Mouse (Mus musculus): Measurements from ENCODE around the gene Rnf180.

The Rnf180 gene

GRCm38 (mm10) chr13:105250767-105251166 is 43.8 kb downstream of the Rnf180 start:
- no peak for DNase-seq (ENCODE audit: low read depth, low spot score)

GRCm38 (mm10) chr13:105250264-105250663 is 44.4 kb downstream of the Rnf180 start:
- DNase-seq (ENCODE audit: low read depth, low spot score): no peak

- DNase-seq (ENCODE audit: low read depth, low spot score): no peak
Observed at GRCm38 (mm10) chr13:105249599-105249998, 45.0 kb downstream of the Rnf180 start.

GRCm38 (mm10) chr13:105247691-105248090 is 46.9 kb downstream of the Rnf180 start:
- DNase-seq (ENCODE audit: low read depth, low spot score): no peak

GRCm38 (mm10) chr13:105240810-105241209 is 53.8 kb downstream of the Rnf180 start:
- no peak for DNase-seq (ENCODE audit: low read depth, low spot score)

- no peak for DNase-seq (ENCODE audit: low read depth, low spot score)
Observed at GRCm38 (mm10) chr13:105227126-105227525, 67.5 kb downstream of the Rnf180 start.

- DNase-seq (ENCODE audit: low read depth, low spot score): no peak
Observed at GRCm38 (mm10) chr13:105224048-105224447, 70.6 kb downstream of the Rnf180 start.

GRCm38 (mm10) chr13:105223147-105223546 is 71.5 kb downstream of the Rnf180 start:
- DNase-seq (ENCODE audit: low read depth, low spot score): no peak

- DNase-seq (ENCODE audit: low read depth, low spot score): no peak
Observed at GRCm38 (mm10) chr13:105222016-105222725, 72.4 kb downstream of the Rnf180 start.

GRCm38 (mm10) chr13:105210746-105211145 is 83.9 kb downstream of the Rnf180 start:
- no peak for DNase-seq (ENCODE audit: low read depth, low spot score)

- DNase-seq (ENCODE audit: low read depth, low spot score): no peak
Observed at GRCm38 (mm10) chr13:105203851-105204250, 90.8 kb downstream of the Rnf180 start.

GRCm38 (mm10) chr13:105198658-105199057 is 96.0 kb downstream of the Rnf180 start:
- DNase-seq (ENCODE audit: low read depth, low spot score): no peak

GRCm38 (mm10) chr13:105198028-105198427 is 96.6 kb downstream of the Rnf180 start:
- DNase-seq (ENCODE audit: low read depth, low spot score): no peak

- DNase-seq (ENCODE audit: low read depth, low spot score): no peak
Observed at GRCm38 (mm10) chr13:105193583-105193982, 101.0 kb downstream of the Rnf180 start.

GRCm38 (mm10) chr13:105188730-105189129 is 105.9 kb downstream of the Rnf180 start:
- no peak for DNase-seq (ENCODE audit: low read depth, low spot score)

- DNase-seq (ENCODE audit: low read depth, low spot score): no peak
Observed at GRCm38 (mm10) chr13:105180781-105181180, 113.8 kb downstream of the Rnf180 start.

GRCm38 (mm10) chr13:105165441-105165840 is 129.2 kb downstream of the Rnf180 start:
- DNase-seq (ENCODE audit: low read depth, low spot score): no peak

GRCm38 (mm10) chr13:105153955-105154354 is 140.7 kb downstream of the Rnf180 start:
- DNase-seq (ENCODE audit: low read depth, low spot score): no peak

- DNase-seq (ENCODE audit: low read depth, low spot score): no peak
Observed at GRCm38 (mm10) chr13:105150006-105150405, 144.6 kb downstream of the Rnf180 start.

GRCm38 (mm10) chr13:105147795-105148418 is 146.7 kb downstream of the Rnf180 start:
- no peak for DNase-seq (ENCODE audit: low read depth, low spot score)

GRCm38 (mm10) chr13:105146827-105147226 is 147.8 kb downstream of the Rnf180 start:
- no peak for DNase-seq (ENCODE audit: low read depth, low spot score)

GRCm38 (mm10) chr13:105139881-105140280 is 154.7 kb downstream of the Rnf180 start:
- no peak for DNase-seq (ENCODE audit: low read depth, low spot score)

GRCm38 (mm10) chr13:105134397-105134796 is 160.2 kb downstream of the Rnf180 start:
- no peak for DNase-seq (ENCODE audit: low read depth, low spot score)

Data from retina, adult 2 months (tissue).